Mouse (Mus musculus): ENCODE measurements around the gene Sphk2. TPM values are rescaled to one million over a fixed set of nuclear protein-coding genes. Genes with fewer than 3 reads are reported as not detected.
A peak's percentile ranks its signal among the peaks of the same experiment; 100 is the strongest.

Sphk2 gene
- polyA plus RNA-seq, 1 experiment from 2014 or later, result 18.9 TPM

DNA sequence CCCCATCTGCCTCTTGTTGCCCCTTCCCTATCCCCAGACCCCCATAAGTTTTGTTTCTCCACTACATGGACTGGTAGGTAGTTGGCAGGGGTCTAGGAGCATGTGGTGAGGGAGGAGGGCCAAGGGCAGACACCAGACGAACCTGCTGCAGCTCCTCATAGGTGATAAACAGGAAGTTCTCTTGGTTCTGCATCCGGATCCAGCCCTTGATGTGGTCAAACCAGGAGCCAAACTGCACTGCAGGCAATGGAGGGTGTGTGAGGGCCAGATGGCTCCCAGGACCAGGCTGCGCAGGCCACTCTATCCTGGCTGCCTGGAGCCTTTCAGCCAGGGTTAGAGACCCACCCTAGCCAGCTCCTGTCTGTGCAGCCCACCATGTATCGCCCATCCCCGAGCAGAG, 15.7 kb upstream of the Sphk2 start:
- Histone ChIP-seq H3K27me3 (ENCODE audit: control insufficient read depth, insufficient read depth, low read length) (no peaks in the 10 kb centered on the region), H3K9ac (ENCODE audit: low read length) (no peak overlapping the region), H3K4me3 (ENCODE audit: low read length) (no peak overlapping the region), H3K27ac (ENCODE audit: low read length) (no peak overlapping the region), H3K36me3 (ENCODE audit: control insufficient read depth, insufficient read depth) (no peaks in the 10 kb centered on the region), H3K4me1 (ENCODE audit: control insufficient read depth, insufficient read depth, low read length) (no peaks in the 10 kb centered on the region), H3K4me2 (ENCODE audit: low read depth, low read length) (no peak overlapping the region), H3K9me3 (replicated peaks; ENCODE audit: control insufficient read depth, low read length) (no peaks in the 10 kb centered on the region)
- ATAC-seq (replicated peaks; ENCODE audit: extremely low read depth, insufficient read depth, low FRiP score), result peak; percentile 49
- WGBS, result 67% methylated on average over 5 of the region's 5 CpGs

DNA sequence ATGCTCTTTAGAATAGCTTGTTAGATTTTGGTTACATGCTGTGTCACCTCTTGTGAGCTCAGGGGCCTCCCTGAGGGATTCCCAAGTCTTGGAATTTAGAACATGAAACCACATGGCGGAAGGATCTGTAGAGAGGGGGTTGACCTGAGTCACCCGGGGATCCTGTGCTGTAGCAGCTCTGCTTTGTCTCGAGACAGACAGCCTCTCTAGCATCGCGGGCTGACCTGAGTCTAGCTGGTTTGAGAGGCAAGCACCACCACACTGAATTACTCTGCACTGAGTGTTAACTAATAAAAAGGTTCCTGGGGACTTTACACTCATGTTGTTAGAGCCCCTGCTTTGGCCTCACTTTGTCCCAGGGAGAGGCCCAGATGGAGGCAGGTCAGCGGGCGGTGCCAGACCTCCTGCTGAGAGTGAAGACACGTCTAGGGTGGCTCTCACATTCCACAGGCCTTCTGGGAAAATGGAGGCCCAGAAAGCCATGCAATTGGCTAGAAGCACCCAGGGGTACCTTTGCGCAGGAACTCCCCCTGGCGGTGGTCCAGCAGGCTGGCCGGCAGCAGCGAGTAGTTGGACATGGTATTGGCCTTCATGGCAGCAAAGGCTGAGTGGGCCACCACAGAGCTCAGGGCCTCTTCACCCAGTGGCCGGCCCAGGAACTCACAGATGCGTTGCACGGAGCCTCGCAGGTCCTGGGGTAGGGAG, 13.1 kb upstream of the Sphk2 start:
- no peaks in the 10 kb centered on the region for H3K4me1 ChIP-seq (ENCODE audit: control insufficient read depth, insufficient read depth, low read length)
- no peak for ATAC-seq (replicated peaks; ENCODE audit: extremely low read depth, insufficient read depth, low FRiP score)
- no peaks in the 10 kb centered on the region for H3K36me3 ChIP-seq (ENCODE audit: control insufficient read depth, insufficient read depth)
- H3K4me3 ChIP-seq (ENCODE audit: low read length), result no peak overlapping the region
- H3K27me3 ChIP-seq (ENCODE audit: control insufficient read depth, insufficient read depth, low read length), result no peaks in the 10 kb centered on the region
- H3K27ac ChIP-seq (ENCODE audit: low read length), result no peak overlapping the region
- 18% methylated on average over 16 of the region's 16 CpGs for WGBS
- H3K4me2 ChIP-seq (ENCODE audit: low read depth, low read length), result no peak overlapping the region
- H3K9ac ChIP-seq (ENCODE audit: low read length), result no peak overlapping the region
- no peaks in the 10 kb centered on the region for H3K9me3 ChIP-seq (replicated peaks; ENCODE audit: control insufficient read depth, low read length)

DNA sequence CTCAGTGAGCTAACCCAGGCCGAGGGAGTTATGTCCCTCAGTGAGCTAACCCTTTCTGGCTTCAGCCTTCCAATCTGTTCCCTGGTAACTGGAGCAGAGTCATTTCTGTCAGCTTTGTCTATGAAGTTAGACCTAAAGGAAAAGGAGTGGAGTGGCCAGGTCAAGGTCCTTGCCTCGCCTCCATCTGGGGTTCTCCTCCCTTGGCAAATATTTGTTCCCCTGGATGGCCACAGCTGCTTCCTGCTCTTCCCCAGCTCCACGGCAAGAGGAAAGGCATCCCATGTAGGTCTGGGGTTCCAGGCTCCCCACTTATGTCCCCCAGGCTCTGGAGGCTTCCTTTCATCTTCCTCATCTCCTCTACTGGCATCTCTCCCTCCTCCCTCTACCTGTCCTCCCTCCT, 9.8 kb upstream of the Sphk2 start:
- Histone ChIP-seq H3K4me3 (ENCODE audit: low read length) (no peak overlapping the region), H3K4me1 (ENCODE audit: control insufficient read depth, insufficient read depth, low read length) (no peaks in the 10 kb centered on the region), H3K36me3 (ENCODE audit: control insufficient read depth, insufficient read depth) (peaks cover 3% of the 10 kb centered on the region; the same call in 1 of the 2 replicates), H3K9me3 (replicated peaks; ENCODE audit: control insufficient read depth, low read length) (no peaks in the 10 kb centered on the region), H3K27ac (ENCODE audit: low read length) (no peak overlapping the region), H3K27me3 (ENCODE audit: control insufficient read depth, insufficient read depth, low read length) (no peaks in the 10 kb centered on the region), H3K4me2 (ENCODE audit: low read depth, low read length) (no peak overlapping the region), H3K9ac (ENCODE audit: low read length) (no peak overlapping the region)
- ATAC-seq (replicated peaks; ENCODE audit: extremely low read depth, insufficient read depth, low FRiP score), result no peak
- WGBS, result 75% methylated on average over 3 of the region's 3 CpGs

DNA sequence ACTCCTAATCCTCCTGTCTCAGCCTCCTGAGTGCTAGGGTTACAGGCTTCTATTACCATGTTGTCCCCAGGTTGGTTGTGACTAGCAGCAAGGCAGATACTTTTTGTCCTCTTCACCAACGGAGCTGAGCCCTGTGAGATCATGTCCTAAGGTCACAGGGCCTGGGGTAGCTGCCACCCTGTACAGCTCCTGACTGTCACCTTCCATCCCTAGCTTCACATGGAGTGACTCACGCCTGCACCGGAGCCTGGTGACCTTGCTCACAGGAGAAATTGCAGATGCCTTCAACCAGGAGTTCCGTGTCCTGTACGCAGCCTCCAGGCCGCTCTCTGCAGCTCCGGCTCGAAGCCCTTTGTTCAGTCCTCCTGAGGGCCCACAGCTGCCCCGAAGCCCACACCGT, 8.6 kb upstream of the Sphk2 start:
- H3K9ac ChIP-seq (ENCODE audit: low read length), result no peak overlapping the region
- H3K4me1 ChIP-seq (ENCODE audit: control insufficient read depth, insufficient read depth, low read length), result no peaks in the 10 kb centered on the region
- peaks cover 5% of the 10 kb centered on the region; the same call in 1 of the 2 replicates for H3K36me3 ChIP-seq (ENCODE audit: control insufficient read depth, insufficient read depth)
- H3K27ac ChIP-seq (ENCODE audit: low read length), result no peak overlapping the region
- 87% methylated on average over 10 of the region's 10 CpGs for WGBS
- ATAC-seq (replicated peaks; ENCODE audit: extremely low read depth, insufficient read depth, low FRiP score), result no peak
- H3K9me3 ChIP-seq (replicated peaks; ENCODE audit: control insufficient read depth, low read length), result no peaks in the 10 kb centered on the region
- H3K4me2 ChIP-seq (ENCODE audit: low read depth, low read length), result no peak overlapping the region
- H3K27me3 ChIP-seq (ENCODE audit: control insufficient read depth, insufficient read depth, low read length), result no peaks in the 10 kb centered on the region
- no peak overlapping the region for H3K4me3 ChIP-seq (ENCODE audit: low read length)

DNA sequence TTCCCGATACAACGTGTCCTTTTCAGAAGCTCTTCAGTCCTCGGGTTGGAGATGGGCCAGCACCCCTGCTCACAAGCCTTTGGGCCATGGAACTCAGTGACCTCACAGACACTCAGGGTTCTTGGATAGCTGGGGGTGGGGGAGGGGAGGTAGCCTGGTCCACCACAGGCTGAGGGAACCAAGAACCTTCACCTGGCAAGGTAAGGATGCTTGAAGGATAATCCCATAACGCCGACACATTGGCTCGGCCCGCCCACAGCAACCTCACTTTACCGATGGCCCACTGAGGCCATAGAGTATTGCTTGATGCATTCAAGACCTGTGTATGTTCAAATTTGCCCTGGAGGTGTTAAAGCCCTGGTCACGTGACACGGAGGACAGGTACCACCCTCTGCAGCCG, 7.9 kb upstream of the Sphk2 start, which contains the start of gene Spaca4:
Spaca4 (minus strand) TSS at position 101 of the 400 bp plus-strand sequence.
- no peaks in the 10 kb centered on the region for H3K9me3 ChIP-seq (replicated peaks; ENCODE audit: control insufficient read depth, low read length)
- peaks cover 8% of the 10 kb centered on the region for H3K36me3 ChIP-seq (ENCODE audit: control insufficient read depth, insufficient read depth)
- H3K4me3 ChIP-seq (ENCODE audit: low read length), result no peak within 1 kb of the TSS
- 87% methylated on average over 11 of the region's 11 CpGs for WGBS
- H3K27me3 ChIP-seq (ENCODE audit: control insufficient read depth, insufficient read depth, low read length), result no peaks in the 10 kb centered on the region
- H3K9ac ChIP-seq (ENCODE audit: low read length), result no peak within 1 kb of the TSS
- H3K4me2 ChIP-seq (ENCODE audit: low read depth, low read length), result no peak within 1 kb of the TSS
- no peak for ATAC-seq (replicated peaks; ENCODE audit: extremely low read depth, insufficient read depth, low FRiP score)
- no peak within 1 kb of the TSS for H3K27ac ChIP-seq (ENCODE audit: low read length)
- no peaks in the 10 kb centered on the region for H3K4me1 ChIP-seq (ENCODE audit: control insufficient read depth, insufficient read depth, low read length)

DNA sequence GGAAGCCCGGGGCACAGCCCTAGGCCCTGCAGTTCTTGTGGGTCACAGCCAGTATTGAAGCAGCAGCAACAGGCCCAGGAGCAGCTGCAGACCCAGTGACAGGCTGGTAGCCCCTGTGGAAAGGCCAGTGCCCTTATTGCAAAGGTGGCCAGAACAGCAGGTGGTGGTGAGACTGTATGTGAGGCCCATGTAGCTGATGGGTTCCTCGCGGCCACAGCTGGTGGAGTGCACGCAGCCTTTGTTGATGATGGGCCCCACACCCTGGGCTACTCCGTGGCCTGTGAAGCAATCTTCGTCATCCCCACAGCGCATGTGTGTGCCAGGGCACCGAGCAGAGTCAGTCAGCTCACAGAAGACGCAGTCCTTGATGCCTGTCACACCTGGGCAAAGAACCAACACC, 7.3 kb upstream of the Sphk2 start:
- no peak for ATAC-seq (replicated peaks; ENCODE audit: extremely low read depth, insufficient read depth, low FRiP score)
- 88% methylated on average over 9 of the region's 9 CpGs for WGBS
- H3K27me3 ChIP-seq (ENCODE audit: control insufficient read depth, insufficient read depth, low read length), result no peaks in the 10 kb centered on the region
- H3K27ac ChIP-seq (ENCODE audit: low read length), result no peak overlapping the region
- H3K36me3 ChIP-seq (ENCODE audit: control insufficient read depth, insufficient read depth), result peaks cover 12% of the 10 kb centered on the region
- H3K9ac ChIP-seq (ENCODE audit: low read length), result no peak overlapping the region
- H3K4me2 ChIP-seq (ENCODE audit: low read depth, low read length), result no peak overlapping the region
- no peaks in the 10 kb centered on the region for H3K9me3 ChIP-seq (replicated peaks; ENCODE audit: control insufficient read depth, low read length)
- no peak overlapping the region for H3K4me3 ChIP-seq (ENCODE audit: low read length)
- no peaks in the 10 kb centered on the region for H3K4me1 ChIP-seq (ENCODE audit: control insufficient read depth, insufficient read depth, low read length)

DNA sequence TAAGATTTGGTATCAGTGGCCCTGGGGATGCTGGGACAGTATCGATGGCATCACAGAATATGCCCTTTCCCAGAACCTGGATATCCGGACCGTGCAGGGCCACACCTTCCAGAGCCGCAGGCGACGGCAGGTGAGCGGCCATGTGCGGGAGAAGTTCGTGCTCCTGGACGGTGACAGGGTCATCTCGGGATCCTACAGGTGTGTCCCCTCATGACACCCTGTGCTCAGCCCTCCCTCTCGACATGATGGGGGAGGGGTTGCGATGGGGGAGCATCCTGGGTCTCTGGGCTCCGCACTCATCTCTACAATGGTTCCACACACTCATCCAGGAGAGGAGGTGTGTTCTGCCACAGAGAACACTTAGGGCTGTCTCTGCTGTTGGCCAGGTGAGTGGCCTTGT, 6.0 kb upstream of the Sphk2 start:
- no peak for ATAC-seq (replicated peaks; ENCODE audit: extremely low read depth, insufficient read depth, low FRiP score)
- Histone ChIP-seq H3K27ac (ENCODE audit: low read length) (no peak overlapping the region), H3K9me3 (replicated peaks; ENCODE audit: control insufficient read depth, low read length) (no peaks in the 10 kb centered on the region), H3K4me3 (ENCODE audit: low read length) (no peak overlapping the region), H3K9ac (ENCODE audit: low read length) (no peak overlapping the region), H3K4me2 (ENCODE audit: low read depth, low read length) (no peak overlapping the region), H3K27me3 (ENCODE audit: control insufficient read depth, insufficient read depth, low read length) (no peaks in the 10 kb centered on the region), H3K4me1 (ENCODE audit: control insufficient read depth, insufficient read depth, low read length) (peaks cover 11% of the 10 kb centered on the region), H3K36me3 (ENCODE audit: control insufficient read depth, insufficient read depth) (peaks cover 23% of the 10 kb centered on the region)
- WGBS, result 90% methylated on average over 14 of the region's 14 CpGs

DNA sequence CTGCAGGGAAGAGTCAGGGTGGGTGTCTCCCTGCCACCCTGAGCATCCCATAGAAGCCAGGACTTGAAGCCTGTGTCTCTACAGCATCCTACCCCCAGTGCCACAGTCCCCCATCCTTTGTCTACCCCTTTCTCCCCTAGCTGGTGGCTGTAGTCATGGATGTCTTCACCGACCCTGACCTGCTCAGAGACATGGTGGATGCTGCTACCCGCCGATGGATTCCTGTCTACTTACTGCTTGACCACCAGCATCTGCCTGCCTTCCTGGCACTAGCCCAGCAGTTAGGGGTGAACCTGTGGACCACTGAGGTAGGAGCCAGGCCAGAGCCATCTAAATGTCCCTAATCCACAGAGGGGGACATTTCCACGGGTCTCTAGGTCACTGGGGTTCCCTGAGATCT, 5.5 kb upstream of the Sphk2 start:
- Histone ChIP-seq H3K4me1 (ENCODE audit: control insufficient read depth, insufficient read depth, low read length) (peaks cover 14% of the 10 kb centered on the region), H3K9me3 (replicated peaks; ENCODE audit: control insufficient read depth, low read length) (no peaks in the 10 kb centered on the region), H3K9ac (ENCODE audit: low read length) (no peak overlapping the region), H3K27me3 (ENCODE audit: control insufficient read depth, insufficient read depth, low read length) (no peaks in the 10 kb centered on the region), H3K4me2 (ENCODE audit: low read depth, low read length) (no peak overlapping the region), H3K36me3 (ENCODE audit: control insufficient read depth, insufficient read depth) (peaks cover 23% of the 10 kb centered on the region), H3K27ac (ENCODE audit: low read length) (no peak overlapping the region), H3K4me3 (ENCODE audit: low read length) (no peak overlapping the region)
- ATAC-seq (replicated peaks; ENCODE audit: extremely low read depth, insufficient read depth, low FRiP score), result no peak
- WGBS, result 89% methylated on average over 4 of the region's 4 CpGs

DNA sequence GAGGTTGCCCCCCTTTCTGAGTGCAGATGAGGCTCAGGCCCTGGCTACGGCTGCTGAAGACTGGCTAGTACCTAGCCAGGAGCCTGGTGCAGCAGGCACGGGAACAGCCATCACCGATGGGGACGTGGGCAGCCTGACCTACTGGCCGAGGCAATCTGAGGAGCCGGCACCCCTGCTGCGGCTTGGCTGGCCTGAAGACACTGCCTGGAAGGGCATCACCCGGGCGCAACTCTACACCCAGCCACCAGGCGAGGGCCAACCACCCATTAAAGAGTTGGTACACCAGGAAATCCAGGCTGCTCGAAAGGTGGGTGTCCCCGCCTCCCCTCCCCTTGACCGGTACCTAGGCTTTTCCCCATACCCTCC, 4.5 kb upstream of the Sphk2 start:
- Histone ChIP-seq H3K9ac (ENCODE audit: low read length) (no peak overlapping the region), H3K27me3 (ENCODE audit: control insufficient read depth, insufficient read depth, low read length) (no peaks in the 10 kb centered on the region), H3K9me3 (replicated peaks; ENCODE audit: control insufficient read depth, low read length) (no peaks in the 10 kb centered on the region), H3K4me3 (ENCODE audit: low read length) (no peak overlapping the region), H3K27ac (ENCODE audit: low read length) (no peak overlapping the region), H3K4me2 (ENCODE audit: low read depth, low read length) (no peak overlapping the region), H3K36me3 (ENCODE audit: control insufficient read depth, insufficient read depth) (peaks cover 23% of the 10 kb centered on the region), H3K4me1 (ENCODE audit: control insufficient read depth, insufficient read depth, low read length) (peaks cover 14% of the 10 kb centered on the region)
- ATAC-seq (replicated peaks; ENCODE audit: extremely low read depth, insufficient read depth, low FRiP score), result no peak
- 71% methylated on average over 13 of the region's 13 CpGs for WGBS

All from heart, embryonic 16.5 days (tissue).